Comparison of ENCODE assay signal across 9 mouse cellular contexts in genomic region chr10:126511511-126511910, GRCm38 (mm10).
DNase-seq lines count a peak whose midpoint lies in the region; ATAC-seq and TF ChIP-seq lines count a peak whose summit lies in the region.
"Had no signal": no experiment of that assay in that cellular context is flagged by ENCODE, and none has a peak within 500 bp of the region (broad histone marks: within the 10 kb centered on the region; RNA-seq: fewer than 3 reads in every experiment).

No protein-coding gene starts in this region.

- H3K4me1 ChIP-seq in kidney, adult 2 months (ENCODE audit: control insufficient read depth, insufficient read depth, low read length), result no peaks in the 10 kb centered on the region
- H3K4me1 ChIP-seq in kidney, embryonic 16.5 days (ENCODE audit: insufficient read depth, low read length), result 0 out of 2 replicates have a peak, but pooled peaks cover 4% of the 10 kb centered on the region
- H3K4me1 ChIP-seq in midbrain, postnatal 0 days (ENCODE audit: insufficient read depth, low read length), result no peaks in the 10 kb centered on the region

- no peaks in the 10 kb centered on the region for H3K27me3 ChIP-seq in kidney, adult 2 months (replicated peaks; ENCODE audit: control insufficient read depth, insufficient read depth, low read length)
- no peaks in the 10 kb centered on the region for H3K27me3 ChIP-seq in kidney, embryonic 16.5 days (ENCODE audit: insufficient read depth, low read length)
- H3K27me3 ChIP-seq in midbrain, postnatal 0 days (ENCODE audit: insufficient read depth, low read length), result no peaks in the 10 kb centered on the region
- H3K27me3 ChIP-seq: CH12.LX had no signal

- no peaks in the 10 kb centered on the region for H3K36me3 ChIP-seq in kidney, adult 2 months (ENCODE audit: control insufficient read depth, insufficient read depth, low read length)
- no peaks in the 10 kb centered on the region for H3K36me3 ChIP-seq in kidney, embryonic 16.5 days (ENCODE audit: insufficient read depth, low read length)
- no peaks in the 10 kb centered on the region for H3K36me3 ChIP-seq in midbrain, postnatal 0 days (ENCODE audit: insufficient read depth, low read length)

- WGBS in kidney, adult 2 months, result 96% methylated on average over 10 of the region's 10 CpGs
- WGBS in kidney, embryonic 16.5 days, result 96% methylated on average over 10 of the region's 10 CpGs
- WGBS in midbrain, postnatal 0 days, result 97% methylated on average over 10 of the region's 10 CpGs

- H3K4me3 ChIP-seq in kidney, adult 2 months (ENCODE audit: insufficient read depth, low read depth, low read length), result no peak overlapping the region
- no peak overlapping the region for H3K4me3 ChIP-seq in kidney, embryonic 16.5 days (ENCODE audit: low read length)
- H3K4me3 ChIP-seq in gastrocnemius, adult 2 months, result no peak overlapping the region
- H3K4me3 ChIP-seq in midbrain, postnatal 0 days (ENCODE audit: low read depth, low read length), result no peak overlapping the region

- no peak overlapping the region for H3K4me2 ChIP-seq in kidney, embryonic 16.5 days (replicated peaks; ENCODE audit: low read depth, low read length)
- no peak overlapping the region for H3K4me2 ChIP-seq in midbrain, postnatal 0 days (ENCODE audit: low read depth, low read length, poor library complexity, severe bottlenecking)

- DNase-seq in kidney, adult 2 months, result peak; percentile 90
- DNase-seq in gastrocnemius, adult 2 months, result peak; percentile 92
- DNase-seq in layer of hippocampus, adult 8-10 months (ENCODE audit: low spot score in 2 of 2), result peak; percentile 93 to 96
- peak; percentile 95 to 98 for DNase-seq in urinary bladder, adult 18-20 months (ENCODE audit: low spot score in 2 of 2)
- DNase-seq in midbrain, postnatal 0 days (ENCODE audit: low spot score), result no peak

- H3K9ac ChIP-seq in kidney, embryonic 16.5 days (replicated peaks; ENCODE audit: low read length), result no peak overlapping the region
- no peak overlapping the region for H3K9ac ChIP-seq in midbrain, postnatal 0 days (replicated peaks; ENCODE audit: low read length, poor library complexity, severe bottlenecking)

- H3K27ac ChIP-seq in kidney, adult 2 months (ENCODE audit: insufficient read depth, low read depth, low read length), result no peak overlapping the region
- H3K27ac ChIP-seq in kidney, embryonic 16.5 days (ENCODE audit: low read length), result no peak overlapping the region
- no peak overlapping the region for H3K27ac ChIP-seq in gastrocnemius, adult 2 months
- no peak overlapping the region for H3K27ac ChIP-seq in midbrain, postnatal 0 days (ENCODE audit: low read depth, low read length)

- H3K9me3 ChIP-seq in kidney, embryonic 16.5 days (ENCODE audit: low read length), result no peaks in the 10 kb centered on the region
- no peaks in the 10 kb centered on the region for H3K9me3 ChIP-seq in midbrain, postnatal 0 days (ENCODE audit: low read length)

- TF ChIP-seq CTCF in kidney, adult 2 months (conservative IDR thresholded peaks at IDR 0.05; ENCODE audit: insufficient read depth, insufficient read length, low read depth, low read length), result no peak
- no peak for TF ChIP-seq CTCF in gastrocnemius, adult 2 months (IDR thresholded peaks at IDR 0.05)
- TF ChIP-seq CTCF in midbrain, postnatal 0 days (IDR thresholded peaks at IDR 0.05), result no peak

- no peak for TF ChIP-seq POLR2A in kidney, adult 2 months (IDR thresholded peaks at IDR 0.05; ENCODE audit: low read depth, low read length)

- ATAC-seq in kidney, embryonic 16.5 days (ENCODE audit: low FRiP score, low TSS enrichment), result no peak
- 0 out of 2 replicates have a peak, but pooled peaks have one; percentile 16 for ATAC-seq in neutrophil, adult 5-6 weeks (ENCODE audit: extremely low read depth, insufficient number of reproducible peaks, low FRiP score, poor library complexity, severe bottlenecking)
- no peak for ATAC-seq in CD4-positive, CD25-positive, alpha-beta regulatory T cell, adult 4 months
- no peak for ATAC-seq in midbrain, postnatal 0 days (ENCODE audit: low FRiP score)

- intact Hi-C loops in gastrocnemius, adult 2 months (cut with DNase I), result no loop called here
